Mouse (Mus musculus): ENCODE measurements around the gene Tmem213. TPM values are rescaled to one million over a fixed set of nuclear protein-coding genes. Genes with fewer than 3 reads are reported as not detected.

Tmem213 gene
- not detected in 2 replicates for polyA plus RNA-seq (2012)

GRCm38 (mm10) chr6:38109160-38109795 lies at the start of gene Tmem213:
Tmem213 (plus strand) TSS chr6:38109255.
- no peak for TF ChIP-seq GATA1 (IDR thresholded peaks at IDR 0.05; ENCODE audit: low read length)

GRCm38 (mm10) chr6:38064621-38065020 lies 44.4 kb upstream of the Tmem213 start:
- TF ChIP-seq GATA1 (IDR thresholded peaks at IDR 0.05; ENCODE audit: low read length) = no peak

GRCm38 (mm10) chr6:38065122-38065500 lies 43.9 kb upstream of the Tmem213 start:
- no peak for TF ChIP-seq GATA1 (IDR thresholded peaks at IDR 0.05; ENCODE audit: low read length)

GRCm38 (mm10) chr6:38065501-38066122 lies 43.4 kb upstream of the Tmem213 start:
- TF ChIP-seq GATA1 (IDR thresholded peaks at IDR 0.05; ENCODE audit: low read length) = no peak

GRCm38 (mm10) chr6:38066215-38066614 lies 42.8 kb upstream of the Tmem213 start:
- TF ChIP-seq GATA1 (IDR thresholded peaks at IDR 0.05; ENCODE audit: low read length) = no peak

- no peak for TF ChIP-seq GATA1 (IDR thresholded peaks at IDR 0.05; ENCODE audit: low read length)
Measured at GRCm38 (mm10) chr6:38071256-38071655, 37.8 kb upstream of the Tmem213 start.

- TF ChIP-seq GATA1 (IDR thresholded peaks at IDR 0.05; ENCODE audit: low read length) = no peak
Measured at GRCm38 (mm10) chr6:38072137-38072796, 36.8 kb upstream of the Tmem213 start.

- TF ChIP-seq GATA1 (IDR thresholded peaks at IDR 0.05; ENCODE audit: low read length) = no peak
Measured at GRCm38 (mm10) chr6:38073592-38073991, 35.5 kb upstream of the Tmem213 start.

GRCm38 (mm10) chr6:38080364-38080763 lies 28.7 kb upstream of the Tmem213 start:
- no peak for TF ChIP-seq GATA1 (IDR thresholded peaks at IDR 0.05; ENCODE audit: low read length)

GRCm38 (mm10) chr6:38081727-38082341 lies 27.2 kb upstream of the Tmem213 start:
- no peak for TF ChIP-seq GATA1 (IDR thresholded peaks at IDR 0.05; ENCODE audit: low read length)

- no peak for TF ChIP-seq GATA1 (IDR thresholded peaks at IDR 0.05; ENCODE audit: low read length)
Measured at GRCm38 (mm10) chr6:38083204-38083603, 25.9 kb upstream of the Tmem213 start.

GRCm38 (mm10) chr6:38087242-38088026 lies 21.6 kb upstream of the Tmem213 start:
- TF ChIP-seq GATA1 (IDR thresholded peaks at IDR 0.05; ENCODE audit: low read length) = no peak

- TF ChIP-seq GATA1 (IDR thresholded peaks at IDR 0.05; ENCODE audit: low read length) = no peak
Measured at GRCm38 (mm10) chr6:38092539-38092938, 16.5 kb upstream of the Tmem213 start.

GRCm38 (mm10) chr6:38094701-38095100 lies 14.4 kb upstream of the Tmem213 start:
- TF ChIP-seq GATA1 (IDR thresholded peaks at IDR 0.05; ENCODE audit: low read length) = no peak

GRCm38 (mm10) chr6:38096961-38097370 lies 12.1 kb upstream of the Tmem213 start:
- TF ChIP-seq GATA1 (IDR thresholded peaks at IDR 0.05; ENCODE audit: low read length) = no peak

Measured in G1E-ER4 (cell line).